Mouse (Mus musculus) kidney, postnatal 0 days (tissue): ENCODE measurements at regions not wholly inside any gene's neighbourhood (a gene's known extent, or its start where the extent isn't known, plus 50 kb on each side); places are given as distances from the start of the nearest gene placed in this dataset.

ENCODE experiments used
- ATAC-seq: fragments of 200-750 bp; cut with Nextera tagmentation; replicated peaks from 2 replicates; pipeline ENCODE4 v1.8.0; 2017; ENCODE audit warnings: low read depth, moderate number of reproducible peaks, moderate TSS enrichment, moderate library complexity; ENCODE audit not compliant: low FRiP score
- DNase-seq: peaks from one replicate; pipeline ENCODE4 v3.0.0-alpha.2; 2016; ENCODE audit warnings: low spot score
- H3K27ac ChIP-seq: fragments of 300-500 bp; sonication (generic); 2 replicates; pipeline ENCODE4 v1.5.1; 2014; ENCODE audit warnings: mild to moderate bottlenecking
- H3K27me3 ChIP-seq: fragments of 300-500 bp; sonication (generic); 2 replicates; pipeline ENCODE4 v1.6.1; 2014; ENCODE audit warnings: low read length, mixed read lengths; ENCODE audit not compliant: insufficient read depth
- H3K36me3 ChIP-seq: fragments of 300-500 bp; sonication (generic); 2 replicates; pipeline ENCODE4 v1.6.1; 2014; ENCODE audit warnings: low read length, mixed read lengths; ENCODE audit not compliant: insufficient read depth
- H3K4me1 ChIP-seq: fragments of 300-500 bp; sonication (generic); replicated peaks from 2 replicates; pipeline ENCODE4 v1.6.1; 2014; ENCODE audit warnings: antibody characterized with exemption, low read length, mixed read lengths; ENCODE audit not compliant: insufficient read depth
- H3K4me2 ChIP-seq: fragments of 300-500 bp; sonication (generic); 2 replicates; pipeline ENCODE4 v1.6.1; 2014; ENCODE audit warnings: mild to moderate bottlenecking, low read length, moderate library complexity, mixed read lengths
- H3K4me3 ChIP-seq: fragments of 300-500 bp; sonication (generic); replicated peaks from 2 replicates; pipeline ENCODE4 v1.5.1; 2014; ENCODE audit warnings: low read depth, low read length
- H3K9ac ChIP-seq: fragments of 300-500 bp; sonication (generic); 2 replicates; pipeline ENCODE4 v1.6.1; 2014; ENCODE audit warnings: low read depth, low read length
- H3K9me3 ChIP-seq: fragments of 300-500 bp; sonication (generic); replicated peaks from 2 replicates; pipeline ENCODE4 v1.6.1; 2016; ENCODE audit warnings: low read length, inconsistent platforms, mixed read lengths
- CTCF ChIP-seq: IDR thresholded peaks from 2 replicates; pipeline ENCODE4 v1.5.1; 2016; ENCODE audit warnings: antibody characterized with exemption, low read depth, mild to moderate bottlenecking, moderate library complexity
- WGBS: fragments of 180-500 bp; shearing (Covaris S2); extraction: QIAGEN DNeasy Blood & Tissue Kit; methylation state at CpG from one replicate; pipeline ENCODE4 v1.1.7; 2014; 5-methylcytosine and 5-hydroxymethylcytosine counted together

- no peak for TF ChIP-seq CTCF
- H3K27ac ChIP-seq: no peak overlapping the region
- 77% methylated on average over 4 of the region's 4 CpGs for WGBS
Observed at GRCm38 (mm10) chr11:19257549-19257948, 238.8 kb upstream of the Meis1 start.

GRCm38 (mm10) chr11:19262832-19263231 lies 244.0 kb upstream of the Meis1 start:
- DNase-seq (no peak), ATAC-seq (no peak)
- H3K9me3 ChIP-seq: no peaks in the 10 kb centered on the region
- no peaks in the 10 kb centered on the region for H3K27me3 ChIP-seq
- no peak overlapping the region for H3K4me3 ChIP-seq
- 74% methylated on average over 4 of the region's 4 CpGs for WGBS
- no peak overlapping the region for H3K4me2 ChIP-seq
- no peaks in the 10 kb centered on the region for H3K36me3 ChIP-seq
- no peak overlapping the region for H3K9ac ChIP-seq
- no peak for TF ChIP-seq CTCF
- no peaks in the 10 kb centered on the region for H3K4me1 ChIP-seq
- H3K27ac ChIP-seq: no peak overlapping the region

More at GRCm38 (mm10) chr11:19257549-19257948, 238.8 kb upstream of the Meis1 start:
- DNase-seq (no peak), ATAC-seq (no peak)
- H3K4me2 ChIP-seq: no peak overlapping the region
- H3K9ac ChIP-seq: no peak overlapping the region
- no peaks in the 10 kb centered on the region for H3K27me3 ChIP-seq
- H3K36me3 ChIP-seq: no peaks in the 10 kb centered on the region
- no peaks in the 10 kb centered on the region for H3K4me1 ChIP-seq
- no peak overlapping the region for H3K4me3 ChIP-seq
- no peaks in the 10 kb centered on the region for H3K9me3 ChIP-seq

GRCm38 (mm10) chr11:19264798-19265671 lies 246.2 kb upstream of the Meis1 start:
- Histone ChIP-seq H3K4me2 (no peak overlapping the region), H3K9ac (no peak overlapping the region), H3K9me3 (no peaks in the 10 kb centered on the region), H3K36me3 (no peaks in the 10 kb centered on the region), H3K4me3 (no peak overlapping the region), H3K27me3 (no peaks in the 10 kb centered on the region), H3K4me1 (no peaks in the 10 kb centered on the region), H3K27ac (no peak overlapping the region)
- WGBS: 73% methylated on average over 18 of the region's 18 CpGs
- TF ChIP-seq CTCF: no peak
- DNase-seq (no peak), ATAC-seq (no peak)

GRCm38 (mm10) chr11:19265672-19265972 lies 246.8 kb upstream of the Meis1 start:
- no peak for DNase-seq
- Histone ChIP-seq H3K4me1 (no peaks in the 10 kb centered on the region), H3K4me3 (no peak overlapping the region), H3K9me3 (no peaks in the 10 kb centered on the region), H3K27ac (no peak overlapping the region), H3K4me2 (no peak overlapping the region), H3K27me3 (no peaks in the 10 kb centered on the region), H3K36me3 (no peaks in the 10 kb centered on the region), H3K9ac (no peak overlapping the region)
- no peak for ATAC-seq
- no peak for TF ChIP-seq CTCF
- WGBS: 53% methylated on average over 3 of the region's 3 CpGs

GRCm38 (mm10) chr11:19290971-19291370 lies 272.2 kb upstream of the Meis1 start:
- Histone ChIP-seq H3K27ac (no peak overlapping the region), H3K27me3 (no peaks in the 10 kb centered on the region), H3K9ac (no peak overlapping the region), H3K4me1 (no peaks in the 10 kb centered on the region), H3K4me2 (no peak overlapping the region), H3K4me3 (no peak overlapping the region), H3K9me3 (no peaks in the 10 kb centered on the region), H3K36me3 (no peaks in the 10 kb centered on the region)
- DNase-seq: no peak
- WGBS: 93% methylated on average over 6 of the region's 6 CpGs
- ATAC-seq: no peak
- no peak for TF ChIP-seq CTCF

- H3K9me3 ChIP-seq: no peaks in the 10 kb centered on the region
- DNase-seq (no peak), ATAC-seq (no peak)
- no peaks in the 10 kb centered on the region for H3K36me3 ChIP-seq
- no peak overlapping the region for H3K9ac ChIP-seq
- H3K4me3 ChIP-seq: no peak overlapping the region
- H3K27me3 ChIP-seq: no peaks in the 10 kb centered on the region
- WGBS: 94% methylated on average over 1 of the region's 1 CpGs
- TF ChIP-seq CTCF: no peak
- no peaks in the 10 kb centered on the region for H3K4me1 ChIP-seq
- H3K27ac ChIP-seq: no peak overlapping the region
- no peak overlapping the region for H3K4me2 ChIP-seq
Observed at GRCm38 (mm10) chr11:19299411-19299810, 280.6 kb upstream of the Meis1 start.

- H3K4me2 ChIP-seq: no peak overlapping the region
- no peaks in the 10 kb centered on the region for H3K36me3 ChIP-seq
- H3K27me3 ChIP-seq: no peaks in the 10 kb centered on the region
- no peak for ATAC-seq
- H3K9ac ChIP-seq: no peak overlapping the region
- no peak for TF ChIP-seq CTCF
- no peak for DNase-seq
- H3K9me3 ChIP-seq: no peaks in the 10 kb centered on the region
- no peaks in the 10 kb centered on the region for H3K4me1 ChIP-seq
- 54% methylated on average over 5 of the region's 5 CpGs for WGBS
- no peak overlapping the region for H3K27ac ChIP-seq
- H3K4me3 ChIP-seq: no peak overlapping the region
Observed at GRCm38 (mm10) chr11:19306687-19307086, 287.9 kb upstream of the Meis1 start.
